Mouse (Mus musculus) gastrocnemius, adult 8-10 months (tissue): ENCODE data around the gene D6Wsu163e. TPM values are rescaled to one million over a fixed set of nuclear protein-coding genes. Genes with fewer than 3 reads are reported as not detected.

Source experiments
- DNase-seq, 2 experiments: peaks; one replicate each; pipeline ENCODE4 v3.0.0; 2022; ENCODE audit warnings: low spot score in 2 of 2
- total RNA-seq, 4 experiments: library from RNA; stranded (reverse); gene quantifications; 2 replicates each; pipeline ENCODE4 v1.2.4; 2022

D6Wsu163e gene
- total RNA-seq, 4 experiments from 2014 or later = 6.6 to 8.6 (median 7.8) TPM

- DNase-seq = no peak
Measured at GRCm38 (mm10) chr6:127005646-127006045, 65.9 kb downstream of the D6Wsu163e start.

- no peak for DNase-seq
Measured at GRCm38 (mm10) chr6:127006551-127006950, 66.8 kb downstream of the D6Wsu163e start.

GRCm38 (mm10) chr6:127010021-127010420 is 70.3 kb downstream of the D6Wsu163e start:
- DNase-seq = peak; percentile 29 to 67

- DNase-seq = no peak
Measured at GRCm38 (mm10) chr6:127011947-127012535, 72.3 kb downstream of the D6Wsu163e start.

- peak; percentile 60 to 74 for DNase-seq
Measured at GRCm38 (mm10) chr6:127014906-127015770, 75.4 kb downstream of the D6Wsu163e start, which contains the start of gene Fgf6. Gene Fgf6 (plus strand): TSS chr6:127015586.

GRCm38 (mm10) chr6:127019254-127019653 is 79.5 kb downstream of the D6Wsu163e start:
- DNase-seq = no peak

- DNase-seq = no peak
Measured at GRCm38 (mm10) chr6:127020431-127020830, 80.7 kb downstream of the D6Wsu163e start.

GRCm38 (mm10) chr6:127024836-127025235 is 85.1 kb downstream of the D6Wsu163e start:
- DNase-seq = peak; percentile 75 to 81

Other genes starting within 250 kb of the D6Wsu163e start
- gene Kcna6, start 199.3 kb upstream of the D6Wsu163e start, total RNA-seq = under 1 TPM; 0.15 to 0.51 (median 0.31) TPM
- gene Ndufa9, start 90.8 kb upstream of the D6Wsu163e start, total RNA-seq = 100 to 1,000 TPM; 288 to 328 (median 320) TPM
- gene Akap3, start 86.9 kb upstream of the D6Wsu163e start, total RNA-seq = not detected
- gene Dyrk4, start 18.1 kb upstream of the D6Wsu163e start, total RNA-seq = not detected
- under 1 TPM in 2 of 4 experiments, not detected in 2; 0.52 to 0.90 TPM for gene Rad51ap1, start 375 bp upstream of the D6Wsu163e start, total RNA-seq
- 1 to 10 TPM; 2.9 to 4.0 (median 3.2) TPM for gene Fgf6, start 75.6 kb downstream of the D6Wsu163e start, total RNA-seq
- not detected for gene Fgf23, start 132.9 kb downstream of the D6Wsu163e start, total RNA-seq
- 100 to 1,000 TPM; 119 to 144 (median 138) TPM for gene Tigar, start 169.6 kb downstream of the D6Wsu163e start, total RNA-seq
- gene Ccnd2, start 212.2 kb downstream of the D6Wsu163e start, total RNA-seq = 10 to 100 TPM in 2 of 4 experiments, 1 to 10 TPM in 2; 5.0 to 16.2 (median 9.6) TPM